Comparison of ENCODE assay signal across 33 mouse cellular contexts in the genomic region with DNA sequence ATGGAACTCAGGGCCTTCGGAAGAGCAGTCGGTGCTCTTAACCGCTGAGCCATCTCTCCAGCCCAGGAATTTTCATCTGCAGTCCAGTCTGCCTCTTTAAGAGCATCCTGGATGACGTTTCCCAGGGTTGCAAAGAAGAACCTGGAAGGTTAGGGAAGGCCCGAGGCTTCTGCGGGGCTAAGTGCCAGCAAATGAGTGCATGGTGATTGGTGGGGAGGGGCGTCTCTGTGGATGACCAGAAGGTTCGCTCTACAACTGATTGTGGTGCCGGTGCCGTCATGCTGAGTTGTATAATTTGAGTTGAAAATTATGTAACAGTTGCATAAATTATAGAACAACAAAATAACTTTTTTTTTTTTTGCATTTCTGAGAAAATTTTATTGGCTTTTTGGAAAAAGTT. TPM values are rescaled to one million over a fixed set of nuclear protein-coding genes. Genes with fewer than 3 reads are reported as not detected.
"Had no signal": no experiment of that assay in that cellular context is flagged by ENCODE, and none has a peak within 500 bp of the region (broad histone marks: within the 10 kb centered on the region; RNA-seq: fewer than 3 reads in every experiment).

No protein-coding gene starts in this region.

- H3K9ac ChIP-seq: embryonic facial prominence, embryonic 12.5 days; embryonic facial prominence, embryonic 13.5 days; embryonic facial prominence, embryonic 15.5 days; forebrain, embryonic 12.5 days; forebrain, embryonic 13.5 days; forebrain, embryonic 15.5 days; forebrain, postnatal 0 days had no signal

- H3K4me3 ChIP-seq: embryonic facial prominence, embryonic 10.5 days; embryonic facial prominence, embryonic 12.5 days; embryonic facial prominence, embryonic 13.5 days; embryonic facial prominence, embryonic 15.5 days; erythroblast, embryonic 14.5 days; forebrain, embryonic 10.5 days; forebrain, embryonic 12.5 days; forebrain, embryonic 13.5 days; forebrain, embryonic 15.5 days; gastrocnemius, adult 2 months; heart, adult 2 months had no signal

- H3K27ac ChIP-seq: embryonic facial prominence, embryonic 10.5 days; embryonic facial prominence, embryonic 12.5 days; embryonic facial prominence, embryonic 13.5 days; embryonic facial prominence, embryonic 15.5 days; forebrain, embryonic 10.5 days; forebrain, embryonic 12.5 days; forebrain, embryonic 13.5 days; forebrain, embryonic 15.5 days; gastrocnemius, adult 2 months; heart, adult 2 months had no signal

- H3K4me2 ChIP-seq: embryonic facial prominence, embryonic 12.5 days; embryonic facial prominence, embryonic 13.5 days; embryonic facial prominence, embryonic 15.5 days; forebrain, embryonic 12.5 days; forebrain, embryonic 13.5 days; forebrain, embryonic 15.5 days had no signal

- ATAC-seq: forebrain, embryonic 13.5 days; forebrain, embryonic 15.5 days; forebrain, embryonic 16.5 days; forebrain, postnatal 0 days had no signal

- H3K36me3 ChIP-seq: embryonic facial prominence, embryonic 10.5 days; embryonic facial prominence, embryonic 12.5 days; embryonic facial prominence, embryonic 13.5 days; embryonic facial prominence, embryonic 15.5 days; forebrain, embryonic 10.5 days; forebrain, embryonic 12.5 days; forebrain, embryonic 15.5 days had no signal

- DNase-seq: cerebellum, adult 8-10 months; cerebellum, adult 9-10 months; cerebellum, adult 9-11 months; cerebellum, postnatal 14 days; cerebellum, postnatal 25 days; cerebellum, postnatal 36 days; embryo, embryonic 11 days; forebrain, postnatal 0 days; gastrocnemius, adult 2 months; gastrocnemius, postnatal 10 days; gastrocnemius, postnatal 14 days; gastrocnemius, postnatal 25 days; gastrocnemius, postnatal 36 days; heart, adult 11 months; heart, adult 18-20 months; heart, adult 2 months had no signal

- H3K9me3 ChIP-seq: embryonic facial prominence, embryonic 10.5 days; embryonic facial prominence, embryonic 12.5 days; embryonic facial prominence, embryonic 13.5 days; embryonic facial prominence, embryonic 15.5 days; forebrain, embryonic 10.5 days; forebrain, embryonic 12.5 days; forebrain, embryonic 13.5 days; forebrain, embryonic 15.5 days had no signal

RNA-seq across cellular contexts. Expression of gene Slc22a7, which starts 0.9 kb away (rescaled TPM):
- total RNA-seq: common myeloid progenitor, adult 5-6 weeks; gastrocnemius, adult 2 months; gastrocnemius, adult 8-10 months; gastrocnemius, postnatal 14 days; gastrocnemius, postnatal 25 days; gastrocnemius, postnatal 36 days; granulocyte monocyte progenitor cell, adult 5-6 weeks; heart, adult 18-20 months; heart, adult 2 months; heart, adult 8-10 months had no signal
- polyA plus RNA-seq: embryonic facial prominence, embryonic 10.5 days; embryonic facial prominence, embryonic 11.5 days; embryonic facial prominence, embryonic 12.5 days; embryonic facial prominence, embryonic 13.5 days; embryonic facial prominence, embryonic 14.5 days; erythroblast, embryonic 14.5 days; forebrain, embryonic 10.5 days; forebrain, embryonic 13.5 days; forebrain, embryonic 16.5 days; gonadal fat pad, adult 2 months; heart, adult 2 months had no signal

RNA-seq across cellular contexts. Expression of gene Crip3, which starts 10.4 kb away (rescaled TPM):
- total RNA-seq: common myeloid progenitor, adult 5-6 weeks; granulocyte monocyte progenitor cell, adult 5-6 weeks had no signal
- polyA plus RNA-seq: erythroblast, embryonic 14.5 days had no signal

RNA-seq across cellular contexts. Expression of gene Ttbk1, which starts 48.3 kb away (rescaled TPM):
- total RNA-seq: common myeloid progenitor, adult 5-6 weeks; granulocyte monocyte progenitor cell, adult 5-6 weeks had no signal
